Mouse (Mus musculus) Muller cell, postnatal 12 days (primary cell): ENCODE measurements around the gene Gm10490.
"Not testable (repeated sequence)": the region's sequence is repeated elsewhere in the genome, so short reads cannot be mapped to it uniquely, and the experiment has no call there.

Source experiments
- DNase-seq: peaks from one replicate; pipeline ENCODE4 v3.0.0-alpha.2; 2015; ENCODE audit errors: inconsistent ontology term

Gm10490 gene

GRCm38 (mm10) chrX:7909242-7909641, at the start of gene Gm10490:
Gm10490 (plus strand) TSS chrX:7909542.
- DNase-seq, result not testable (repeated sequence)

GRCm38 (mm10) chrX:7863181-7863580, 46.2 kb upstream of the Gm10490 start:
- DNase-seq, result no peak

GRCm38 (mm10) chrX:7864551-7864950, 44.8 kb upstream of the Gm10490 start:
- DNase-seq, result no peak

GRCm38 (mm10) chrX:7865343-7865742, 44.0 kb upstream of the Gm10490 start:
- DNase-seq, result no peak

- DNase-seq, result no peak
Observed at GRCm38 (mm10) chrX:7865786-7866185, 43.6 kb upstream of the Gm10490 start.

GRCm38 (mm10) chrX:7867141-7867540, 42.2 kb upstream of the Gm10490 start:
- DNase-seq, result no peak

DNA sequence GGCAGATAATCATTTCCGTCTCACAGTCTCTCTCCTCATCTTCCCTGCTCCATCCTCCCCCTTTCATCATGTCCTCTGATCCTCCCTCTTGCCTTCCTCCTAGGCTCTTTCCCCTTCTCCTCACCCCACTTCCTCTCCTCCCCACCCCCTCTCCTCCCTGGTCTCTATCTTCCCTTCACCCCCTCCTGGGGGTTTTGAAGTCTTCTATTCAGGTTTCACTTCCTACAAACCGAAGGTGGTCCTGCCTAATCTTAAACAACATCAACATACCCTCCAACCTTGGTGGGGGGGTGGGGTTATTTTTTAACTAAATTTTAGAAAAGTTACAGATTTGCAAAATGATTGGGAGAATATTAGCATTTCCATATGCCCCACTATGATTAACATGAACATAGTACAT, 40.8 kb upstream of the Gm10490 start:
- no peak for DNase-seq

DNA sequence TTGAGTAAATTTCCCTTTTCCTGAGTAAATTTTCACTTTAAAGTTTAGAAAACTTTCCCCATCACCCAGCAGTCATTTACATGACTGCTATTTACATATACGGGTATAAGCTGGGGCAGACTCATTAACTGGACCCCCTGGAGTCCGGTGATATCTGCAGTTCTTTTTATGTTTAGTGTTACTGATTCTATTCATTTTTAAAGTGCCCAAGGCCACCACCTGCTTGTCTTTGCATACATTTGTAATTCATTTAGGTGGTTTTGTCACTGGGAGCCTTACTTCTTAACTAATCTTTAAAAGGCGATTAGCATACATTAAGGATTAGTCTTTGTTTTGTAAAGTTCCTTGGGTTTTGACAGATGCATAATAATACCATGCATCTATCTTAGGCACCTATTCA, 39.5 kb upstream of the Gm10490 start:
- DNase-seq, result no peak

DNA sequence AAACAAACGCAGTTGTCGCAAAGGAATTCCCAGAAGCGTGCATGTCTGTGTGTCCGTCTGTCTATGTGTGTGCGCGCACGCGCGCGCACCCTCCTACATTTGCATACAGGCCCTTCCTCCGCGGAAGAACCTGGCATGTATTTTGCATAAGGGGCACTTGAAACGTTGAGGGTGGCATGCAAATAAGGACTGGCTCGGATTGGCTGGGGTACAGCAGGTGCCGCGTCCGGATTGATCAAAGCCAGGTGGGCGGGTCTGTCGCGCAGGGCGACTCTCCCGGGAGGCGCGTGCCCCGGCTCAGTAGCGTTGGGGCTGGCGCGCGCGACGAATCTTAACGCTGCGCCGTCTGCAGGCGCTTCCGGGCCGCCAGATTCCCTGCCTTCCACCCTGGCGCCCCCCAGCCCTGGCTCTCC, 31.3 kb upstream of the Gm10490 start, which contains the start of gene Pim2:
TSS of gene Pim2 (plus strand) at position 256 of the 413 bp plus-strand sequence.
- DNase-seq, result peak; percentile 81

GRCm38 (mm10) chrX:7878495-7878894, 30.8 kb upstream of the Gm10490 start:
- DNase-seq, result no peak

DNA sequence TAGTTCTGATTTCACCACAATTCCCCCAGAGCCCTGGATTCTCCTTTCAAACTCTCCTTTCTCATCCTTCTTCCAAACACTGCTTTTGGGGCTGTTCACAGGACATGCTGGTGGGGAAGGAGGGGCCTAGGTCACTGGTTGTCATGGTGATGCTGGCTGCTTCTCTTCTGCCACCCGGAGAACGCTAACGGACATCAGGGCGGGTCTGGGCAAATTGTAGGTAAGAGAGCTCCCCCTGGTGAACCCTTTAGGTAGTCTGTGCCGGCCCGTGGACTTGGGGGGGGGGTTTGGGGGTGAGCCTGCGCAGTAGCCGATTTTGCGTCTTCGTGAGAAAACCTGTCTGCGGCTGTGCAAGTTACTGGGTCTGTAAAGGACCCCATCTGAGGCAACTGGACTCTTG, 29.5 kb upstream of the Gm10490 start:
- DNase-seq, result peak; percentile 81

DNA sequence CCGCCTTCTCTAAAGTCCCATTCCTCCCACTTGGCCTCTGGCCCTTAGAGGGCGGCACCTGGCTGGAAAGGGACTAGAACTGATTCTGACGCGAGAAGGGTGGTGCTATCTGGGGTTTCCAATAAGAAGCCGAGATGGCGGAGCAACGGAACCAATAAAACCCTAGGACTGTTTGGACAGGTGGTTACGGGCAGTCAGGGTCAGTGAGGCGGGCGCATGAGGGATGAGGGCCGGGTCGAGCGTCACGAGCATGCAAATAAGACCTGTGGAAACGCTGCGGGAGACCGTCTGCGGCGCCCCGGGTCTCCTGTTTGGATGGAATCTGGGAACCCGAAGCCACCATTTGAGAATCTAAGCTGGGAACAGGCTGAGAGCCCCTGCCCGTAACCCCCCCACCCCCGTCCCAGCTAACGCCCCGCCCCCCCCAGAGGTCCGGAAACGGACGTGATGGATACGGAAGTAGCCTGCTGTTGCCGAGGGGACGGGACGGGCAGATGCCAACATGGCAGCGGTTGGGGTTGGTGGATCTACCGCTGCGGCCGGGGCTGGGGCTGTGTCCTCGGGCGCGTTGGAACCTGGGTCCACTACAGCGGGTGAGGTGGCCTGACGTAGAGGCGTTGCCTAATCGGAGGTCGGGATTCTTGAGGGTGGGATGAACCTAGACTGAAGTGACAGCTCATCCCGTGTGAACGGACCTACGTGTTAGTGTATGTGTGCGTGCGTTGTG, 25.3 kb upstream of the Gm10490 start, which contains the start of gene Slc35a2:
TSS of gene Slc35a2 (plus strand) at position 188 of the 727 bp plus-strand sequence.
- DNase-seq, result peak; percentile 92

- DNase-seq, result no peak
Observed at GRCm38 (mm10) chrX:7898211-7898610, 11.1 kb upstream of the Gm10490 start.

- DNase-seq, result peak; percentile 93
Observed at GRCm38 (mm10) chrX:7898880-7899874, 10.2 kb upstream of the Gm10490 start, which contains the start of the genes Pqbp1 and Timm17b. Pqbp1 (minus strand) TSS chrX:7899269. Timm17b (plus strand) TSS chrX:7899357.

DNA sequence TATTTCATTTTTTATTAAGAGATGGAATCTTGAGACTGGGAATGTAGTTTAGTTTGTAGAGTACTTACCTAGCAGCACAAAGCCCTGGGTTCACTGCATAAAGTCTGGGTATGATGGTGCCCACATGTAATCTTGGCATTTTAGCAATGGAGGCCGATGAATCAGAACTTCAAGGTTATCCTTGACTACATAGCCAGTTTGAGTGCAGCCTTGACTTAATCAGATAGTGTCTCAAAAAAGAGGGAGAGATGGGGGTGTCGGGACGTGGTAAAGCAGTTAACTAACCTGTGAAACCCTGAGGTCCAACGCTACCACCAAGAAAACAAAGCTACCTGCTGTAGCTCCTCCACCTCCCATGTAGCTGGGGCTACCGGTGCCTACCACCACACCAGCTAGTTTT, 4.9 kb upstream of the Gm10490 start:
- no peak for DNase-seq

DNA sequence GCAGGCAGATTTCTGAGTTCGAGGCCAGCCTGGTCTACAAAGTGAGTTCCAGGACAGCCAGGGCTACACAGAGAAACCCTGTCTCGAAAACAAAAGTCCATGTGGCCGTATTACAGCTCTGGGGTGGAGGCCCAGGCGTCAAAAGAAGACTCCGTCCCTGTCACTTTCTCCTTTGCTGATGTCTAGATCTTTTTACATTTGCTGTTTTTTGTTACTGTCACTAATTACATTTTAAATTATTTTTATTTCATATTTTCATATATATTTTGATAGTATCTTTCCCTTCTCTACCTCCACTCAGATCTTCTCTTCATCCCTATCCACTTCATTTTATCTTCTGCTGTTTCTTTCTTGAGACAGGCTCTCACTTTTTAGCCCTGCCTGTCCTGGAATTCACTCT, 1.6 kb upstream of the Gm10490 start, which contains the start of gene Gm10491:
TSS of gene Gm10491 (minus strand) at position 101 of the 400 bp plus-strand sequence.
- no peak for DNase-seq

DNA sequence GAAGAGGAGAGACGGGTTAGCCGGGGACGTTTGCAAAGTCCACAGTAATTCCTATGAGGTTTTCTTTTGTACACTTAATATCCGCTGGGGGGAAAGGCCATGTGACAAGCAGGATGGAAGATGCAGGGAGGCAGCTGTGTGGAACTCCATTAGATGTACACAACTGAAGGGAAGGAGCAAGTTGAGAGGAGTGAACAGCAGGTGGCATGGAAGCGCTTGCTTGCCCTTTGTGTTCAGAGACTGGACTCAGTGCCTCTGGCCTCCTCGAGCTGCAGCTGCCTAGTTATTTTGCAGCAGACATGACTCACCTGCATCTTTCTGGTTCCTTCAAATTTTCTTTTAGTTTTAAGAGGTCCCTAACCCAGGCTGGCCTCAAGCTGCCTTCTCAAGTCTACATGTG, 1.1 kb downstream of the Gm10490 start:
- no peak for DNase-seq

- DNase-seq, result not testable (repeated sequence)
Observed at GRCm38 (mm10) chrX:7915669-7916068, 6.3 kb downstream of the Gm10490 start.

- DNase-seq, result not testable (repeated sequence)
Observed at GRCm38 (mm10) chrX:7917960-7918359, 8.6 kb downstream of the Gm10490 start.

GRCm38 (mm10) chrX:7919601-7920383, 10.4 kb downstream of the Gm10490 start, which contains the start of gene Pcsk1n:
Pcsk1n (plus strand) TSS chrX:7919822.
- peak; percentile 46 for DNase-seq

GRCm38 (mm10) chrX:7922032-7922431, 12.7 kb downstream of the Gm10490 start:
- no peak for DNase-seq
